Mouse (Mus musculus) lung, adult 2 months (tissue): Measurements from ENCODE around the gene Csf1.

ENCODE experiments used
- CTCF ChIP-seq: fragments of 200-500 bp; IDR thresholded peaks from 2 replicates; pipeline ENCODE4 v1.5.1; 2011; ENCODE audit warnings: mild to moderate bottlenecking, low read length, control low read depth; ENCODE audit not compliant: insufficient read depth
- POLR2A ChIP-seq: fragments of 200-500 bp; IDR thresholded peaks from 2 replicates; pipeline ENCODE4 v1.6.1; 2011; ENCODE audit warnings: low read depth, mild to moderate bottlenecking, control low read depth, low read length, borderline replicate concordance; ENCODE audit errors: extremely low read depth

DNA sequence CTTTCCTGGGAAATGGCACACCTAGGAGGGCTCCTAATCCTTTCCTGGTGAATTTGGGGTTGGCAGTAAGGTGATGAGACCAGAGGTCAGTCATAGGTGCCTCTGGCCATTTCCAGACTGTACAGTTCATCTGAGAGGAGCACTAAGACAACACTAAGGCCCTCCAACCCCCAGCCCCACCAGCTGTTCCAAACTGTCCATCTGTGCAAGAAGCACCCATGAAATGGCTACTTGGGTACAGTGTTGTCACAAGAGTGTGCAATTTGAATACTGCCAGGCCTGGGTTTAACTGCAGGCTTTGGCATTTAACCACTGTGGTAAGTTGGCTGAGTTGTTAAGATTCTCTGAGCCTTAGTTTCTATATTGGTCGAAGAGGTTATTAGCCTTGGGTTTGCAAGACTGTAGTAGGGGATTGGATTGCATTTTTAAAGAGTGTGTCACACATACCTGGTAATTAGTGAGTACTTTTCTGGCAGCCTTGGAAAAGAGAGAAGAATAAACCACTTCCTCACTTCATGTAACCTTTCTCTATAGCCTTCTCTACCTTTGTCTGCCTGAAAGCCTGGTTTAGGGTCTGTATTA lies 22.6 kb downstream of the Csf1 start:
- no peak for TF ChIP-seq POLR2A
- TF ChIP-seq CTCF = no peak
